Mouse (Mus musculus) stomach, embryonic 16.5 days (tissue): ENCODE measurements at regions not wholly inside any gene's neighbourhood (a gene's known extent, or its start where the extent isn't known, plus 50 kb on each side); places are given as distances from the start of the nearest gene placed in this dataset.

Experiments
- ATAC-seq: fragments of 200-750 bp; cut with Nextera tagmentation; 2 replicates; pipeline ENCODE4 v1.8.0; 2017; ENCODE audit warnings: moderate number of reproducible peaks, moderate TSS enrichment; ENCODE audit not compliant: insufficient read depth, low FRiP score
- H3K27ac ChIP-seq: fragments of 300-500 bp; sonication (generic); 2 replicates; pipeline ENCODE4 v1.5.1; 2014; ENCODE audit warnings: low read length
- H3K27me3 ChIP-seq: fragments of 300-500 bp; sonication (generic); 2 replicates; pipeline ENCODE4 v1.6.1; 2014; ENCODE audit warnings: low read length, control low read depth, mixed read lengths; ENCODE audit not compliant: control insufficient read depth, insufficient read depth
- H3K36me3 ChIP-seq: fragments of 300-500 bp; sonication (generic); 2 replicates; pipeline ENCODE4 v1.6.1; 2014; ENCODE audit warnings: low read length; ENCODE audit not compliant: control insufficient read depth, insufficient read depth
- H3K4me1 ChIP-seq: fragments of 300-500 bp; sonication (generic); 2 replicates; pipeline ENCODE4 v1.6.1; 2014; ENCODE audit warnings: low read length, control low read depth, mixed read lengths; ENCODE audit not compliant: control insufficient read depth, insufficient read depth
- H3K4me2 ChIP-seq: fragments of 300-500 bp; sonication (generic); 2 replicates; pipeline ENCODE4 v1.6.1; 2014; ENCODE audit warnings: low read depth, low read length, mixed read lengths
- H3K4me3 ChIP-seq: fragments of 300-500 bp; sonication (generic); replicated peaks from 2 replicates; pipeline ENCODE4 v1.5.1; 2014; ENCODE audit warnings: mild to moderate bottlenecking, low read length
- H3K9ac ChIP-seq: fragments of 300-500 bp; sonication (generic); 2 replicates; pipeline ENCODE4 v1.6.1; 2014; ENCODE audit warnings: low read length
- H3K9me3 ChIP-seq: fragments of 300-500 bp; sonication (generic); replicated peaks from 2 replicates; pipeline ENCODE4 v1.6.1; 2016; ENCODE audit warnings: low read length, control low read depth; ENCODE audit not compliant: control insufficient read depth
- WGBS: fragments of 180-500 bp; shearing (Covaris S2); extraction: QIAGEN DNeasy Blood & Tissue Kit; methylation state at CpG from one replicate; pipeline ENCODE4 v1.1.7; 2014; 5-methylcytosine and 5-hydroxymethylcytosine counted together

DNA sequence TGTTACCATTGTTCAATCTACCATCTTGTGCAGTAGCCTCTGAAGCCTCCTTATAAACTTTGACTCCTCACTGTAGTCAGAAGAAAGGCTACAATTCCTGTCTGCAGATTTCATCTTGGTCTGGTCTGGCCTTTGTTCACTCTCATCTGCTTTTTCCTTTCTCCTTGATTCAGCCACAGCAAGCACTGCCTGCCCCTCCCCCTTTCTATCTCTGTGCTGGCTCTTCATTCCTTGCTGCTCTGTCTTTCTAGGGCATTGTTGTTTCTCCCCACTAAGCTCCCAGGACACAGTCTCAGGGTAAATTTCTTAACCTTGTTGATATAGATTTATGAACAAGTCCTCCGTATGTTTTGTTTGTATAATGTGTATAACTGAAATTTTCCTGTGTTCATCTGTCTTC, 62.3 kb upstream of the Gprin3 start:
- Histone ChIP-seq H3K9me3 (no peaks in the 10 kb centered on the region), H3K4me1 (no peaks in the 10 kb centered on the region), H3K4me2 (no peak overlapping the region), H3K9ac (no peak overlapping the region), H3K27me3 (no peaks in the 10 kb centered on the region), H3K36me3 (no peaks in the 10 kb centered on the region), H3K4me3 (no peak overlapping the region), H3K27ac (no peak overlapping the region)
- WGBS = 44% methylated on average over 1 of the region's 1 CpGs
- ATAC-seq = no peak

DNA sequence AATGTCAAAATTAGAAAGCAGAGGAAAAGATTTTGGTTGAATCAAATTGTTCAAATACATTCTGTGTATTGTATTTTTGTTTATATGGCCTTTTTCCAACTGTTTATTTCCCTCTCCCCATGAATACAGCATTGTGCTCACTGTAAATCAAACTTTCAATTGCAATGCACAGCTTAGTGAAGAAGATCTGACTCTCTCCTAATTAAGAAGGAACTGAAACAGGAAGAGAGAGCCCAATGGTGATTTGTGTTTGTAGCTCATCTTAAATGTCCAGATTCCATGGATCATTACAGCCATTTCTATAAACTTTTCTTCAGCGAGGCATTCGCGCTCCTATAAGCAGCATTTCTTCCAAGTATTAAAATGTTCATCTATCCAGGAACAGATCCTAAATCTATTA, 57.9 kb upstream of the Gprin3 start:
- WGBS = 88% methylated on average over 3 of the region's 3 CpGs
- H3K4me1 ChIP-seq = no peaks in the 10 kb centered on the region
- no peak for ATAC-seq

DNA sequence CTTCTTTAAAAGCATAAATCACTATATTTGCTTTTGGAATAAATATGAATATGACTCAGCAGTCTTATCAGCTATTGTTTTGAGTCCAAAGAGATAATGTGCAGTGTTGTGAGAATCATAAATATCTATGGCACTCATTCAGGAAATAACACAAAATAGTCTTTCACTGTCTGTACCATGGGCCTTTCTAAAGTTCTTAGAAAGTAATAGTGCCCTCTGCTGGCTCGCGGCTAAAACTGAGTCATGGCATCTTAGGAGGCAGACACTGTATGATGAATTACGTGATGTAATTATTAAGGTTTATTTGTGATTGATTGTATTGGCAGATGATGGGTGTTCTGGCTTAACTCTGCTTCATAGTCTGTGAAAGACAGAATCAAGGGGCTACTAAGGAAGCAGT, 57.5 kb upstream of the Gprin3 start:
- Histone ChIP-seq H3K27me3 (no peaks in the 10 kb centered on the region), H3K4me3 (no peak overlapping the region), H3K27ac (no peak overlapping the region), H3K4me1 (no peaks in the 10 kb centered on the region), H3K4me2 (no peak overlapping the region), H3K36me3 (no peaks in the 10 kb centered on the region), H3K9me3 (no peaks in the 10 kb centered on the region), H3K9ac (no peak overlapping the region)
- peak; percentile 53; the same call in 1 of the 2 replicates for ATAC-seq
- WGBS = 19% methylated on average over 3 of the region's 3 CpGs

More for the DNA sequence above, 57.9 kb upstream of the Gprin3 start:
- H3K4me2 ChIP-seq = no peak overlapping the region
- H3K9me3 ChIP-seq = no peaks in the 10 kb centered on the region
- H3K27ac ChIP-seq = no peak overlapping the region
- no peaks in the 10 kb centered on the region for H3K36me3 ChIP-seq
- H3K27me3 ChIP-seq = no peaks in the 10 kb centered on the region
- no peak overlapping the region for H3K4me3 ChIP-seq
- no peak overlapping the region for H3K9ac ChIP-seq
